Mouse (Mus musculus): Measurements from ENCODE around the gene Gm20388.

DNA sequence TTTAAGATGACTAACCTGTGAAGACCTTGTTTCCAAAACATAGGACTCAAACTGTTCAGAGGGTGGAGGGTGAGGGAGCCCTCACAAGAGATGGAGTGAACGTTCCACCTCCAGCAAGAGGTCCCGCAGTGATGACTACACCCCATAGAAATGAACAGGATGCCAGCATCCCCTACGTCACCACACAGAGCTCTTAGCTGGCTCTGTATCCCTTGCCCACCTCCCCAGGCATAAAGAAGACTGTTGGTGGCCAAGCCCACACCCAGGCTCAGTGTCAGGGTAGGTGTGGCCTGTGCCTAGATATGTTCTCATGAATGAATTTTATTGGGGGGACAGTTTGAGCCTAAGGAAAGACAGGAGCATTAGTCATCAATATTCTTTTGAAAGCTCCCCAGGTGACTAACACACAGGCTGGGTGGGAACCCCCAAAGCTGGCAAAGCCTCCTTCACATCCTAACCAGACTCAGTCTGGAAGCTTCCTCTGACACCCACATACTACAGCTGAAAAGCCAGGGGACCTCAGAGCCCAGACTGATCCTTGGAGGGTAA is 2638.3 kb downstream of the Gm20388 start:
- TF ChIP-seq GATA1 (IDR thresholded peaks at IDR 0.05; ENCODE audit: low read length), result no peak
- no peak for TF ChIP-seq TAL1 (IDR thresholded peaks at IDR 0.05; ENCODE audit: low read length)

All from erythroblast, embryonic 14.5 days (primary cell).